Mouse (Mus musculus): ENCODE measurements around the gene Gm1043. TPM values are rescaled to one million over a fixed set of nuclear protein-coding genes. Genes with fewer than 3 reads are reported as not detected.

Gene Gm1043
- polyA plus RNA-seq, 1 experiment from 2014 or later = 0.36 TPM

DNA sequence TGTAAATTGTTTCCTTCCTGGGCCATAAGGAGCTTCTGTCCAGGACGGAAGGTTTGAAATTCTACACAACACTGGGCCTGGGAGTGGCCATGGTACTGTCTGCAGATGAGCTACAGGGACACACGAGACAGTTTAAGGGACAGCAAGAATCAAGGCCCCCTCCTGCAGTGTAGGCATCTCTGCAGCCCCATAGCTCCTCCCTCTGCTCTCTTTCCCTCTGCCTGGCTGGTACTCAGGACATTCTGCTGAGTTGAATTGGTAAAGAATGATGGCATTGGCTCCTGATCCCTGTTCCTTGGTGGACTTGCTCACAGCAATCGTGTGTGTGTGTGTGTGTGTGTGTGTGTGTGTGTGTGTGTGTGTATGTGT, 7.9 kb upstream of the Gm1043 start:
- ATAC-seq (ENCODE audit: low FRiP score) = no peak
- Histone ChIP-seq H3K9me3 (replicated peaks) (no peaks in the 10 kb centered on the region), H3K36me3 (no peaks in the 10 kb centered on the region), H3K27ac (no peak overlapping the region), H3K4me1 (peaks cover 12% of the 10 kb centered on the region; the same call in 1 of the 2 replicates), H3K4me3 (no peak overlapping the region), H3K4me2 (replicated peaks) (no peak overlapping the region), H3K27me3 (0 out of 2 replicates have a peak, but pooled peaks cover 9% of the 10 kb centered on the region), H3K9ac (no peak overlapping the region)
- WGBS = 40% methylated on average over 3 of the region's 3 CpGs

DNA sequence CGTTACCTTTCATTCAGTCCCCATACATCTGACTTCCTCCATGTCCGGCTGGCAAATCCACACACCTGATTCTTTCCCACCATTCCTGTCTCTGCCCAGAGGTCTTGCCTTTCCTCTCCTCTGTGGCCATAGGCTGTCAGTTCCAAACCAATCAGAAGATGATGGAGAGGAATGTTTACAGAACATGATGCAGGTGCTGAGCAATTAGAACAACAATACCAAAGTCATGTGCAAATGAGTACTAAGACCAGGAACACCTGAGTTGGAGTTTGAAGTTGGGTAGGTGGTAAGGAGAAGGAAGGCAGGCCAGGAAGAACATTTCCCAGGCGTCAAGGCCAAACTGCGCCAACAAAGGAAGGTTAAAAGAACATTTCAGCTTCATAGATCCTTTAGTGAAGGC, 5.7 kb upstream of the Gm1043 start:
- H3K27ac ChIP-seq = no peak overlapping the region
- no peak overlapping the region for H3K4me2 ChIP-seq (replicated peaks)
- 0 out of 2 replicates have a peak, but pooled peaks cover 9% of the 10 kb centered on the region for H3K27me3 ChIP-seq
- 88% methylated on average over 4 of the region's 4 CpGs for WGBS
- no peaks in the 10 kb centered on the region for H3K36me3 ChIP-seq
- ATAC-seq (ENCODE audit: low FRiP score) = no peak
- H3K4me3 ChIP-seq = no peak overlapping the region
- H3K9me3 ChIP-seq (replicated peaks) = no peaks in the 10 kb centered on the region
- H3K4me1 ChIP-seq = peaks cover 17% of the 10 kb centered on the region; the same call in 1 of the 2 replicates
- H3K9ac ChIP-seq = no peak overlapping the region

DNA sequence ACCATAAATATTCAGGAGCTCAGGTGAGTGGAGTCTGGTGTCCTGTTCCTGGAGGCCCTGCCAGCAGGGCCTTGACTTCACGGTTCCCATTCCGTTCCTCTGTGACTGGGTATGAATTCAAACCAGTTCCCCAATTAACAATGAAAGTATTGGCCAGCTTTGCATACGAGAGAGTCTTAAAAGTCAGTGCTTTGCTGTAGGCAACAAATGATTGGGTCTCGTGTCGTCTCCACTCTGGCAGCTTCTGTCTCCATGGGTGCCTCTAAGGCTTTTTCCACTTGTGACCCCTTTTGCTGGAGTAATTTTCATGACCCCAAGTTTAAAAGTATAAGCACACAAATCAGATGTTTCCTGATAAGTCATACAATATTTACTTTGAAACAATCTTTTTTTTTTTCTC, 4.6 kb upstream of the Gm1043 start:
- Histone ChIP-seq H3K36me3 (no peaks in the 10 kb centered on the region), H3K27me3 (0 out of 2 replicates have a peak, but pooled peaks cover 12% of the 10 kb centered on the region), H3K4me3 (no peak overlapping the region), H3K4me1 (peaks cover 17% of the 10 kb centered on the region; the same call in 1 of the 2 replicates), H3K9ac (no peak overlapping the region), H3K27ac (no peak overlapping the region), H3K9me3 (replicated peaks) (no peaks in the 10 kb centered on the region), H3K4me2 (replicated peaks) (no peak overlapping the region)
- 75% methylated on average over 5 of the region's 5 CpGs for WGBS
- ATAC-seq (ENCODE audit: low FRiP score) = no peak

DNA sequence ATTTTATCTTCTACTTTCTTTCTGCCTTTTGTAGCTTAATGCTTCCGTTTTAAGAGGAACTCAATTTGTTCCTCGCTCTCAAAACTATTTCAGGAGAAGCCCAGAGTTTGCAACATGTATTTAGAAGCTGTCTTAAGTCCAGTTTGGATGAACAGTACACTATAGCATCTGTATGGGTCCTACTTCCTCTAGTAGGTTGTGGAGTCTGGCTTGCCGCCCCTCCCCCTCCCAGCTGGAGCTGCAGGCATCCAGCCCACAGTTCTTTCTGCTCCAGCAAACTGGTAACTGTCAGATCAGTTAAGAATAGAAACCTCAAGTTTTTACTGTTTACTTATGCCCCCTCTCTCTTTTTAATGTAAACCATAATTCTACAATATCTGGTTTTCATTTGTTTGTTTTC, 2.8 kb upstream of the Gm1043 start:
- H3K27me3 ChIP-seq = 0 out of 2 replicates have a peak, but pooled peaks cover 3% of the 10 kb centered on the region
- H3K9ac ChIP-seq = no peak overlapping the region
- no peak overlapping the region for H3K4me2 ChIP-seq (replicated peaks)
- H3K4me1 ChIP-seq = 0 out of 2 replicates have a peak, but pooled peaks cover 8% of the 10 kb centered on the region
- H3K9me3 ChIP-seq (replicated peaks) = no peaks in the 10 kb centered on the region
- no peak for ATAC-seq (ENCODE audit: low FRiP score)
- WGBS = 18% methylated on average over 3 of the region's 3 CpGs
- H3K4me3 ChIP-seq = no peak overlapping the region
- no peak overlapping the region for H3K27ac ChIP-seq
- H3K36me3 ChIP-seq = no peaks in the 10 kb centered on the region; the same call in 1 of the 2 replicates

DNA sequence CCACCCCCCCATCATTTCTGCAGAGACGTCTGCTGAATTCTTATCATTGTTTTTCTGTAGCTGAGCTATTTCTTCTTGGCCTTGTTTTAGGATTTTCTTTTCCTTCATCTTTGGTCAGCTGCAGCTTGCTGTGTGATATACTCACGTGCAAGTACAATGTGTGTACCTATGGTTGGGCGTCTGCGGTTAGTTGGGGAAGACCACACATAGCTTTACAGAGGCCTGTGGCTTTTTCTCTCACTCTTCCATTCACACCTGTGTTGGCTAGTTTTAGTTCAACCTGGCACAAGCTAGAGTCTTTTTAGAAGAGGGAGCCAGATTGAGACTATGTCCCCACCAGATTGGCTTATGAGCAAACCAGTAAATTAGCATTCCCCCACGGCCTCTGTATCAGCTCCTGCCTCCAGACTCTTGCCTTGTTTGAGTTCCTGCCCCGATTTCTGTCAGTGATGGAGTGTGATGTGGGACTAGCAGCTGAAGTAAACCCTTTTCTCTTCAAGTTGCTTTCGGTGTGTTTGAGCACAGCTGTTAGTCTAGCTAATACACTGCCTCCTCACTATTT, 1.9 kb upstream of the Gm1043 start:
- no peak overlapping the region for H3K4me3 ChIP-seq
- H3K27ac ChIP-seq = no peak overlapping the region
- no peaks in the 10 kb centered on the region; the same call in 1 of the 2 replicates for H3K36me3 ChIP-seq
- H3K9me3 ChIP-seq (replicated peaks) = no peaks in the 10 kb centered on the region
- ATAC-seq (ENCODE audit: low FRiP score) = no peak
- 0 out of 2 replicates have a peak, but pooled peaks cover 8% of the 10 kb centered on the region for H3K4me1 ChIP-seq
- H3K27me3 ChIP-seq = peaks cover 3% of the 10 kb centered on the region; the same call in 1 of the 2 replicates
- H3K9ac ChIP-seq = no peak overlapping the region
- 67% methylated on average over 7 of the region's 7 CpGs for WGBS
- no peak overlapping the region for H3K4me2 ChIP-seq (replicated peaks)

DNA sequence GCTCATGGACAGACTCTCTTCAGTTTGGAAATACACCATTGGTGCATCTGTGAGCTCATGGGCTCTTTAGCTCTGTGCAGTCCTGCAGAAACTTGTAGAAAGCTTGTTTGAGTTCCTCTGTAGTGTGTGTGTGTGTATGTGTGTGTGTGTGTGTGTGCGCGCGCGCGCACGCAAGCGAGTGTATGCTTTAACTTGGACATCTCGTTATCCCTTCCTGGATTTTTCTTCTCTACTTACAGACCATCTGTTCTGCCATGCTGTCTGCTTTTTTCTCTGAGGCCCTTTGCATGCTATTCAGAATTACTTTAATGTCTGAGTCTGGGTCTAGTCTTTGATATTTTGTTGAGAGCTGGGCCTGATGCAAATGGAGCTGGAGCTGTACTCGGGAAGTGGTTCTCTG, 1.3 kb upstream of the Gm1043 start:
- Histone ChIP-seq H3K9ac (no peak overlapping the region), H3K4me1 (0 out of 2 replicates have a peak, but pooled peaks cover 8% of the 10 kb centered on the region), H3K4me3 (no peak overlapping the region), H3K27me3 (peaks cover 9% of the 10 kb centered on the region), H3K4me2 (replicated peaks) (no peak overlapping the region), H3K27ac (no peak overlapping the region), H3K36me3 (no peaks in the 10 kb centered on the region; the same call in 1 of the 2 replicates), H3K9me3 (replicated peaks) (no peaks in the 10 kb centered on the region)
- 93% methylated on average over 9 of the region's 9 CpGs for WGBS
- no peak for ATAC-seq (ENCODE audit: low FRiP score)

DNA sequence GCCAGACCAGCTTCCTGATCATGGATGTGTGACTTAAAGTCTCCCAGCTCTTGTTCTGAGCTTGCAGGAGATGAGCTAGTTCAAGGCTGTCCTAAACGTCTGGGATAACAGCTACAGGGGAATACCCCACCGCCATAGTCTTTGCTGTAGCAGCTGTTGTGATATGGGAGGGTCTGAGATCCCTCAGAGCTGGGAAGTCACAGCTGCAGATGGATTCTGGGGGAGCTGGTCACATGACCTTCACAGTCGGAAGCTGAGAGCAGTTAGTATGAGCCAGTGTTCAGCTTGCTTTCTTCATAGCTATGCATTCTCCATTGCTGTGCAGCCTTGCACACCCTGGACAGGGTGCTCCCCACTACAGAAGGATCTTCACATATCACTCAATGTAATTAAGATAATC, 748 bp downstream of the Gm1043 start:
- Histone ChIP-seq H3K9me3 (replicated peaks) (no peaks in the 10 kb centered on the region), H3K4me3 (no peak overlapping the region), H3K4me1 (0 out of 2 replicates have a peak, but pooled peaks cover 9% of the 10 kb centered on the region), H3K27me3 (peaks cover 27% of the 10 kb centered on the region), H3K9ac (no peak overlapping the region), H3K27ac (no peak overlapping the region), H3K36me3 (no peaks in the 10 kb centered on the region; the same call in 1 of the 2 replicates), H3K4me2 (replicated peaks) (no peak overlapping the region)
- ATAC-seq (ENCODE audit: low FRiP score) = no peak
- WGBS = 73% methylated on average over 3 of the region's 3 CpGs

DNA sequence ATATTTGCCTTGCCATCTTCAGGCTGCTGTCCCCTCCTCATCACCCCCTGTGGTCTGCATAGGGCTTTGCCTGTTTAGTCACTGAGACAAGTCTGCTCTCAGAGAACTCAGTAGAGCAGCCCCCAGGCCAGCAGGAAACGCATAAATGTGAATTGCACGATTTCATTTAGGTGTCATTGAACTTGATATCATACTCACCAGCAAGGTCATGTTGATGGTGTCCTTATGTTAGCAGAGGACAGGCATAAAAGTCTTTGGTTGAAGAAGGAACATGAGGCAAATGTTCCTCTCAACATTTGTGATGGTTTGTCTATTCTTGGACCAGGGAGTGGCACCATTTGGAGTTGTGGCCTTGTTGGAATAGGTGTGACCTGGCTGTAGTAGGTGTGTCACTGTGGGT, 2.6 kb downstream of the Gm1043 start:
- H3K9me3 ChIP-seq (replicated peaks) = no peaks in the 10 kb centered on the region
- H3K27me3 ChIP-seq = peaks cover 44% of the 10 kb centered on the region
- H3K27ac ChIP-seq = no peak overlapping the region
- WGBS = 41% methylated on average over 2 of the region's 2 CpGs
- peaks cover 11% of the 10 kb centered on the region for H3K4me1 ChIP-seq
- H3K4me2 ChIP-seq (replicated peaks) = no peak overlapping the region
- H3K4me3 ChIP-seq = no peak overlapping the region
- ATAC-seq (ENCODE audit: low FRiP score) = no peak
- H3K9ac ChIP-seq = no peak overlapping the region
- H3K36me3 ChIP-seq = no peaks in the 10 kb centered on the region; the same call in 1 of the 2 replicates

DNA sequence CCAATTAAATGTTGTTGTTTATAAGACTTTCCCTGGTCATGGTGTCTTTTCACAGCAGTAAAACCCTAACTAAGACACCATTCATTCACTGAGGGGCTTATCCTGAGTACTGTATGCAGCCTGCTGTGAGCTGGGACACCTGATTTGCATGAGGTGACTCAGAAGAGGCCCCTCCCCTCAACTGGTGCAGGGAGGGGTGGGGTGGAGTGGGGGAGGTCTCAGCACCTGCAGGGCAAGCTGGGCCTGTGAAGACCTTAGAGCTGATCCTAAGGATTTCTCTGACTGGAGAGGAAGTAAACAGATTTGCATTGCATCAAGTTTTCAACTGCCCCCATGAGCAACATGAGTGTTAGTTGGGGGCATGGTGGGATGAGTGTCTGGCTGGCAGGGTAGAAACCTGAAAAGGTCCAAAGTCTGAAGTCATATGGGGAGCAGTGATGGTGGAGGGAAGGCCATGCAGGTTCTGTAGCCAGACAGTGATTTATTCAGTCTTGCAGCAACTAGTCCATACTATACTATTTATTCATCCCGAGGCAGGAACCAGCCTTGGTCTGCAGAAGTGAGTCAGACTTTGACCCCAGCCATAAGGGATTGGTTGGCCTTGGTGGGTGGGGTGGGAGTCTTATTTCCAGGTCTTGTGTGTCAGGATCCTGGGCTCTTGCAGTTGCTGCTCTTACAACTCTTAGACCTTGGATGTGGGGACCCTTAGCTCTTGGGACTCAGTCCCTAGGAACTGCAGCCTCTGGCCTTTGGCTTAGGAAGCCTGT, 3.4 kb downstream of the Gm1043 start:
- ATAC-seq (ENCODE audit: low FRiP score) = no peak
- no peak overlapping the region for H3K4me3 ChIP-seq
- no peak overlapping the region for H3K4me2 ChIP-seq (replicated peaks)
- peaks cover 10% of the 10 kb centered on the region for H3K4me1 ChIP-seq
- no peaks in the 10 kb centered on the region; the same call in 1 of the 2 replicates for H3K36me3 ChIP-seq
- 74% methylated on average over 1 of the region's 1 CpGs for WGBS
- no peak overlapping the region for H3K9ac ChIP-seq
- no peak overlapping the region for H3K27ac ChIP-seq
- peaks cover 47% of the 10 kb centered on the region for H3K27me3 ChIP-seq
- H3K9me3 ChIP-seq (replicated peaks) = no peaks in the 10 kb centered on the region

DNA sequence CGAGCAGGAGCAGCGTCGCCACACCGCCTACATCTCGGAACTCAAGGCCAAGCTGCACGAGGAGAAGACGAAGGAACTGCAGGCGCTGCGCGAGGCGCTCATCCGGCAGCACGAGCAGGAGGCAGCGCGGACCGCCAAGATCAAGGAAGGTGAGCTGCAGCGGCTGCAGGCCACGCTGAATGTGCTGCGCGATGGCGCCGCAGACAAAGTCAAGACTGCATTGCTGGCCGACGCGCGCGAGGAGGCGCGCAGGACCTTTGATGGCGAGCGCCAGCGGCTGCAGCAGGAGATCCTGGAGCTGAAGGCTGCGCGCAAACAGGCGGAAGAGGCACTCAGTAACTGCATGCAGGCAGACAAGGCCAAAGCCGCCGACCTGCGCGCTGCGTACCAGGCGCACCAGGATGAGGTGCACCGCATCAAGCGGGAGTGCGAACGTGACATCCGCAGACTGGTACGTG, 6.0 kb downstream of the Gm1043 start:
- Histone ChIP-seq H3K36me3 (no peaks in the 10 kb centered on the region; the same call in 1 of the 2 replicates), H3K9me3 (replicated peaks) (no peaks in the 10 kb centered on the region), H3K27ac (0 out of 2 replicates have a peak overlapping the region, but pooled peaks have one; percentile 17), H3K27me3 (peaks cover 48% of the 10 kb centered on the region), H3K9ac (peak overlapping the region; percentile 64), H3K4me1 (peaks cover 10% of the 10 kb centered on the region), H3K4me3 (peak overlapping the region; percentile 40), H3K4me2 (replicated peaks) (peak overlapping the region; percentile 69)
- WGBS = under 1% methylated on average over 47 of the region's 47 CpGs
- ATAC-seq (ENCODE audit: low FRiP score) = peak; percentile 69

DNA sequence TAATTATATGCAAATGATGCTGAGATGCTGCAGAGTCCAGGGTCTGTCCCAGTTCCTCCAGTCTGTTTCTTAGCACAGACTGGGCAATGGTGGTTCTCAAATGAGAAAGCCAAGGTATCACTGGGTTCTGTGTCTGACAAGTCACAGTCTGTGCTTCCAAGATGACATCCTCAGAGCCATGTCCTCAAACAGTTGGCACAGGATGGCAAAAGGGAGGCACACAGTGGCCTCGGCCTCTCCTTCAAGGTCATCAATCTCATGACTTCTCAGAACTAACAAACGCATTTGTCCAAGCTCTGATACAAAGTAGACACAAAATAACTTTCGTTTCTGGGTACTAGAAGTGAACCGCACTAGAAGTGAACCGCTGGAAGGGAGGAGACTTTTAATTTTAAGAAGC, 9.8 kb downstream of the Gm1043 start:
- Histone ChIP-seq H3K4me2 (replicated peaks) (no peak overlapping the region), H3K36me3 (no peaks in the 10 kb centered on the region), H3K4me3 (no peak overlapping the region), H3K9me3 (replicated peaks) (no peaks in the 10 kb centered on the region), H3K4me1 (peaks cover 10% of the 10 kb centered on the region), H3K9ac (no peak overlapping the region), H3K27ac (no peak overlapping the region), H3K27me3 (peaks cover 34% of the 10 kb centered on the region)
- no peak for ATAC-seq (ENCODE audit: low FRiP score)
- WGBS = 90% methylated on average over 5 of the region's 5 CpGs

DNA sequence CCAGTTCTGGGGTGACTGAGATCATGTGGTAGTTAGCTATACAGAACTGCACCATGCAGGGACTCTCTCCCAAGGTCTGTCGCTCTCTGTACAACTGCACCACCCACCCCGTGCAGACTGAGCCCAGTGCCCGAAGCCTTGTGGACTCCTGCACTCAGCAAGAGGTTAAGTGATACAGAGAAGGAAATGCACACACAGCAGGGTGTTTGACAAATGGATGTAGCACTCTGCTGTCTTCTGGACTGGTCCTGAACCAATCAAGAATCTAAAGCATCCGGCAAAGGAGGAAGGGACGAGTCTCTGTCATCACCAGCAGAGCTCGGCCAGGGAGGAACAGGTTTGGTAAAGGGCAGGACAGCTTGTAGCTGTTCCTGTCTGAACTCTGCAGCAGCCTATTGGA, 12.4 kb downstream of the Gm1043 start:
- no peaks in the 10 kb centered on the region for H3K9me3 ChIP-seq (replicated peaks)
- WGBS = 48% methylated on average over 6 of the region's 6 CpGs
- ATAC-seq (ENCODE audit: low FRiP score) = no peak
- H3K4me1 ChIP-seq = no peaks in the 10 kb centered on the region
- H3K36me3 ChIP-seq = no peaks in the 10 kb centered on the region
- H3K4me3 ChIP-seq = no peak overlapping the region
- no peak overlapping the region for H3K9ac ChIP-seq
- no peak overlapping the region for H3K27ac ChIP-seq
- peaks cover 9% of the 10 kb centered on the region for H3K27me3 ChIP-seq
- no peak overlapping the region for H3K4me2 ChIP-seq (replicated peaks)

All from hindbrain, embryonic 12.5 days (tissue).